Mouse (Mus musculus) neural tube, embryonic 11.5 days (tissue): ENCODE measurements around the gene Pcdh17. TPM values are rescaled to one million over a fixed set of nuclear protein-coding genes. Genes with fewer than 3 reads are reported as not detected.

Source experiments
- ATAC-seq: fragments of 200-750 bp; cut with Nextera tagmentation; 2 replicates; pipeline ENCODE4 v1.8.0; 2017; ENCODE audit warnings: moderate number of reproducible peaks, mild to moderate bottlenecking, moderate TSS enrichment, moderate library complexity; ENCODE audit not compliant: insufficient read depth, low FRiP score, low TSS enrichment
- DNase-seq: peaks from one replicate; pipeline ENCODE4 v3.0.0-alpha.2; 2015; ENCODE audit warnings: low spot score
- H3K27ac ChIP-seq: fragments of 300-500 bp; sonication (generic); 2 replicates; pipeline ENCODE4 v1.5.1; 2014; ENCODE audit warnings: low read depth, mild to moderate bottlenecking, low read length
- H3K27me3 ChIP-seq: fragments of 300-500 bp; sonication (generic); 2 replicates; pipeline ENCODE4 v1.6.1; 2014; ENCODE audit warnings: mild to moderate bottlenecking, low read length, mixed read lengths; ENCODE audit not compliant: control insufficient read depth, insufficient read depth
- H3K36me3 ChIP-seq: fragments of 300-500 bp; sonication (generic); 2 replicates; pipeline ENCODE4 v1.6.1; 2014; ENCODE audit warnings: mild to moderate bottlenecking, low read length, moderate library complexity, mixed read lengths; ENCODE audit not compliant: control insufficient read depth, insufficient read depth
- H3K4me1 ChIP-seq: fragments of 300-500 bp; sonication (generic); 2 replicates; pipeline ENCODE4 v1.6.1; 2014; ENCODE audit warnings: low read length, mixed read lengths; ENCODE audit not compliant: control insufficient read depth, insufficient read depth
- H3K4me2 ChIP-seq: fragments of 300-500 bp; sonication (generic); 2 replicates; pipeline ENCODE4 v1.6.1; 2014; ENCODE audit warnings: low read depth, mild to moderate bottlenecking, moderate library complexity
- H3K4me3 ChIP-seq: fragments of 300-500 bp; sonication (generic); 2 replicates; pipeline ENCODE4 v1.5.1; 2014; ENCODE audit warnings: low read depth, low read length
- H3K9ac ChIP-seq: fragments of 300-500 bp; sonication (generic); 2 replicates; pipeline ENCODE4 v1.6.1; 2014; ENCODE audit warnings: mild to moderate bottlenecking, low read length
- H3K9me3 ChIP-seq: fragments of 300-500 bp; sonication (generic); 2 replicates; pipeline ENCODE4 v1.6.1; 2016; ENCODE audit warnings: low read length; ENCODE audit not compliant: control insufficient read depth
- WGBS: fragments of 180-500 bp; shearing (Covaris S2); extraction: QIAGEN DNeasy Blood & Tissue Kit; methylation state at CpG from one replicate; pipeline ENCODE4 v1.1.7; 2014; 5-methylcytosine and 5-hydroxymethylcytosine counted together
- polyA plus RNA-seq: library from polyadenylated mRNA; unstranded; fragments of >200 nt; fragmentation: Nextera tagmentation; extraction: Ambion mirVana; gene quantifications from 2 replicates; pipeline ENCODE4 v1.2.1, GENCODE M21; 2014

Gene Pcdh17
- polyA plus RNA-seq, 1 experiment from 2014 or later, result 8.7 TPM

DNA sequence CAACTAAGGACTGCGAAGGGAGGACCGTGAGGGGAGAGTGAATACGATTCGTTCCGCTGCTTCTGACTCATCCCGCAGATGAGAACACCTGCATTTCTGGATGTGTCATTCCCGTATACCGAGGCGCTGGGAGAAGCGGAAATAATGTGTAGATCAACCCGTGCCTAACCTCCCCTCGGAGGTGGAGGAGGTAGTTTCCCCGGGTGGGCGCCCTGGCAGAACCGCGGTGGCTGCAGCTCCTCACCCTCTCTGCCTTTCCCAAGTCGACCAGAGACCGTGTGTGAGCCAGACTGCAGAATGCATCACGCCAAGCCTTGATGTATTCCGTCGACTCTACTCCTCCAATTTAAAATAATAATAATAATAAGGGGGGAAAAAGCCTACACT, 906 bp downstream of the Pcdh17 start:
- peak overlapping the region; percentile 93 for H3K4me2 ChIP-seq
- peaks cover 3% of the 10 kb centered on the region; the same call in 1 of the 2 replicates for H3K4me1 ChIP-seq
- no peaks in the 10 kb centered on the region for H3K36me3 ChIP-seq
- peak overlapping the region; percentile 57 for H3K4me3 ChIP-seq
- peak overlapping the region; percentile 33; the same call in 1 of the 2 replicates for H3K9ac ChIP-seq
- H3K27ac ChIP-seq, result no peak overlapping the region
- DNase-seq, result peak; percentile 49
- no peak for ATAC-seq
- H3K9me3 ChIP-seq, result no peaks in the 10 kb centered on the region
- peaks cover 29% of the 10 kb centered on the region for H3K27me3 ChIP-seq
- under 1% methylated on average over 21 of the region's 21 CpGs for WGBS

DNA sequence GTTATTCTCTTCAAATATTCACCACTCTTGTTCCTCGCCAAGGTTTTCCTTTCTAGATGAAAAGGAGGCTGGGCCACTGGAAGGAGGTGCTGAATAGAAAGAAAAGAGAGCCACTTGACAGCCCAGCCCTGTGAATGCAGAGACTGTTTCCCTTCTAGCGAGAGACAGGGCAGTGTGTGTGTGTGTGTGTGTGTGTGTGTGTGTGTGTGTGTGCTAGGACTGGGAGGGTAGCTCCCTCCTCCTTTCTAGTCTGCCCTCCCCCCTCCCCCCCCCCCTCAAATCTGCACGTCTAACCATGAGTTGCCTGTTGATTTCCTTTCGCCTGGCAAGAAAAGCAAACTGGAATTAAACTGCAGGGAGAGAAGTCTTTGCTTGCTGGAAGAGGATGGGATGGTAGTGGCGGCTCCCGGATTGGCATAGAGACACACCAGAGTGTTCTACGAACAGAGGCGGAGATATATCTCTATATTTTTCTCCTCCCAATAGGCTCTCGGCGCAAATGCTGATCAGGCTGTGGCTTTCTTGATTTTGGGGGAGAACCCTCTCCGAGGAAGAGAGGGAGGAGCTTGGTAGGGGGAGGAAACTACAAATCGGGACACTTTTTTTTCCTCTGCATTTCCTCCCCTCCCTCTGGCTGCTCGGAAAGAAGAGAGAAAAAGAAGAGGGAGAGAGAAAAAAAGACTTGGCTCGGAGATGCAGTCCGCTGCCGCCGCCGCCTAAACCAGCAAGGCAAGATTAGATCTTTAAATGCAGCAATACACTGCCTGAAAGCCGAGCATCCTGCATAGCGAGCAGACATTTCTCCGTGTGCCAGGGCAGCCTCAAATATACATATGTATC, 1.5 kb downstream of the Pcdh17 start:
- H3K27me3 ChIP-seq, result peaks cover 29% of the 10 kb centered on the region
- H3K4me1 ChIP-seq, result peaks cover 3% of the 10 kb centered on the region; the same call in 1 of the 2 replicates
- peak overlapping the region; percentile 57 for H3K4me3 ChIP-seq
- DNase-seq, result peak; percentile 47
- no peaks in the 10 kb centered on the region for H3K9me3 ChIP-seq
- no peaks in the 10 kb centered on the region for H3K36me3 ChIP-seq
- peak overlapping the region; percentile 93 for H3K4me2 ChIP-seq
- H3K9ac ChIP-seq, result peak overlapping the region; percentile 33; the same call in 1 of the 2 replicates
- under 1% methylated on average over 19 of the region's 21 CpGs for WGBS
- ATAC-seq, result no peak
- H3K27ac ChIP-seq, result no peak overlapping the region

DNA sequence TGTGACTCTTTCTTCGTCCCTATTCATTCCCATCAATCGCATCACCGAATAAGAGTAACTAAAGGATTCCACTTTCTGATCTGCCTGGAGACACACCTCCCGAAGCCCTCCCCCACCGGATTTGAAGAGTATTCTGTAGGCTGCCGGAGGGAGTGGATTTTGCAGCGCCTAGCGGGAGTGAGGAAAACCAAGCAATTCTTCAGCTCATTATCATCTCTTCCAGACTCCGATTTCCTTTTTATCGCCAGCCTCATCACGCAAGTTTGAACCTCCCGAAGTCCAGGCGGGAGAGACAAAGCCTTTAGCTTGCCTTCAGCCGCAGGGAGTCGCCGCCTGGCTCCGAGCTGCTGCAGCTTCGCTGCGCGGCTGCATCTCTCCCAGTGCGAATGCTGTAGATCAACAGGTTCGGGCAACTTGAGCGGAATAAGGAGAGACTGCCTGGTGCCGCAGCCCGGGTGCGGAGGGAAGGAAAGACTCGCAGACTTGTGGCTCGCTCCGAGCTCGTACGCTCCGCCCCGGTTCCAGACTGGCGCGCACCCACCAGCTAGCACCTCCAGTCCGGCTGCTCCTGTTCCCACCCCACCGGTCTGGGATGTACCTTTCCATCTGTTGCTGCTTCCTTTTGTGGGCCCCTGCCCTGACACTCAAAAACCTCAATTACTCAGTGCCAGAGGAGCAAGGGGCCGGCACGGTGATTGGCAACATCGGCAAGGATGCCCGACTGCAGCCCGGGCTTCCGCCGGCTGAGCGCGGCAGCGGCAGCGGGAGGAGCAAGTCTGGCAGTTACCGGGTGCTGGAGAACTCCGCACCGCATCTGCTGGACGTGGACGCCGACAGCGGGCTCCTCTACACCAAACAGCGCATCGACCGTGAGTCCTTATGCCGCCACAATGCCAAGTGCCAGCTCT, 2.4 kb downstream of the Pcdh17 start:
- ATAC-seq, result 0 out of 2 replicates have a peak, but pooled peaks have one; percentile 0
- H3K36me3 ChIP-seq, result no peaks in the 10 kb centered on the region
- H3K4me2 ChIP-seq, result peak overlapping the region; percentile 93
- H3K27ac ChIP-seq, result no peak overlapping the region
- H3K9me3 ChIP-seq, result no peaks in the 10 kb centered on the region
- peaks cover 3% of the 10 kb centered on the region; the same call in 1 of the 2 replicates for H3K4me1 ChIP-seq
- peak; percentile 70 for DNase-seq
- H3K27me3 ChIP-seq, result peaks cover 29% of the 10 kb centered on the region
- H3K4me3 ChIP-seq, result peak overlapping the region; percentile 57
- WGBS, result under 1% methylated on average over 59 of the region's 59 CpGs
- peak overlapping the region; percentile 47 for H3K9ac ChIP-seq

DNA sequence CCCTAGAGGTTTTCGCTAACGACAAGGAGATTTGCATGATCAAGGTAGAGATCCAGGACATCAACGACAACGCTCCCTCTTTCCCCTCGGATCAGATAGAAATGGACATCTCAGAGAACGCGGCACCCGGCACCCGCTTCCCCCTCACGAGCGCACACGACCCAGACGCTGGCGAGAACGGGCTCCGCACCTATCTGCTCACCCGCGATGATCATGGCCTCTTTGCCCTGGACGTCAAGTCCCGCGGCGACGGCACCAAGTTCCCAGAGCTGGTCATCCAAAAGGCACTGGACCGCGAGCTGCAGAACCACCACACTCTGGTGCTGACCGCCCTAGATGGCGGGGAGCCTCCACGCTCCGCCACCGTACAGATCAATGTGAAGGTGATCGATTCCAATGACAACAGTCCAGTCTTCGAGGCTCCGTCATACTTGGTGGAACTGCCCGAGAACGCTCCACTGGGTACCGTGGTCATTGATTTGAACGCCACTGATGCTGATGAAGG, 3.1 kb downstream of the Pcdh17 start:
- Histone ChIP-seq H3K27me3 (peaks cover 29% of the 10 kb centered on the region), H3K9me3 (no peaks in the 10 kb centered on the region), H3K36me3 (no peaks in the 10 kb centered on the region), H3K4me1 (peaks cover 3% of the 10 kb centered on the region; the same call in 1 of the 2 replicates), H3K4me2 (peak overlapping the region; percentile 93), H3K9ac (peak overlapping the region; percentile 47), H3K4me3 (peak overlapping the region; percentile 57), H3K27ac (no peak overlapping the region)
- 5% methylated on average over 37 of the region's 37 CpGs for WGBS
- no peak for DNase-seq
- ATAC-seq, result no peak

DNA sequence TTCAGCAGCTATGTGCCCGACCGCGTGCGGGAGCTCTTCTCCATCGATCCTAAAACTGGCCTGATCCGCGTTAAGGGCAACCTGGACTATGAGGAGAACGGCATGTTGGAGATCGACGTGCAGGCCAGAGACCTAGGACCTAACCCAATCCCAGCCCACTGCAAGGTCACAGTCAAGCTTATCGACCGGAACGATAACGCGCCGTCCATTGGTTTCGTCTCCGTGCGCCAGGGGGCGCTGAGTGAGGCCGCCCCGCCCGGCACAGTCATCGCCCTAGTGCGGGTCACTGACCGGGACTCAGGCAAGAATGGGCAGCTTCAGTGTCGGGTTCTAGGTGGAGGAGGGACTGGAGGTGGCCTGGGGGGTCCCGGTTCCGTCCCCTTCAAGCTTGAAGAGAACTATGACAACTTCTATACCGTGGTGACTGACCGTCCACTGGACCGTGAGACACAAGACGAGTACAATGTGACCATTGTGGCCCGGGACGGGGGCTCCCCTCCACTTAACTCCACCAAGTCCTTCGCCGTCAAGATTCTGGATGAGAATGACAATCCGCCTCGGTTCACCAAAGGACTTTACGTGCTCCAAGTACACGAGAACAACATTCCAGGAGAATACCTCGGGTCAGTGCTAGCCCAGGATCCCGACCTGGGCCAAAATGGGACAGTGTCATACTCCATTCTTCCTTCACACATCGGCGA, 3.7 kb downstream of the Pcdh17 start:
- peak overlapping the region; percentile 93 for H3K4me2 ChIP-seq
- WGBS, result 8% methylated on average over 45 of the region's 45 CpGs
- H3K4me1 ChIP-seq, result peaks cover 3% of the 10 kb centered on the region; the same call in 1 of the 2 replicates
- no peaks in the 10 kb centered on the region for H3K36me3 ChIP-seq
- H3K27ac ChIP-seq, result no peak overlapping the region
- H3K4me3 ChIP-seq, result peak overlapping the region; percentile 57
- peaks cover 29% of the 10 kb centered on the region for H3K27me3 ChIP-seq
- no peaks in the 10 kb centered on the region for H3K9me3 ChIP-seq
- no peak for ATAC-seq
- H3K9ac ChIP-seq, result no peak overlapping the region
- peak; percentile 74 for DNase-seq

DNA sequence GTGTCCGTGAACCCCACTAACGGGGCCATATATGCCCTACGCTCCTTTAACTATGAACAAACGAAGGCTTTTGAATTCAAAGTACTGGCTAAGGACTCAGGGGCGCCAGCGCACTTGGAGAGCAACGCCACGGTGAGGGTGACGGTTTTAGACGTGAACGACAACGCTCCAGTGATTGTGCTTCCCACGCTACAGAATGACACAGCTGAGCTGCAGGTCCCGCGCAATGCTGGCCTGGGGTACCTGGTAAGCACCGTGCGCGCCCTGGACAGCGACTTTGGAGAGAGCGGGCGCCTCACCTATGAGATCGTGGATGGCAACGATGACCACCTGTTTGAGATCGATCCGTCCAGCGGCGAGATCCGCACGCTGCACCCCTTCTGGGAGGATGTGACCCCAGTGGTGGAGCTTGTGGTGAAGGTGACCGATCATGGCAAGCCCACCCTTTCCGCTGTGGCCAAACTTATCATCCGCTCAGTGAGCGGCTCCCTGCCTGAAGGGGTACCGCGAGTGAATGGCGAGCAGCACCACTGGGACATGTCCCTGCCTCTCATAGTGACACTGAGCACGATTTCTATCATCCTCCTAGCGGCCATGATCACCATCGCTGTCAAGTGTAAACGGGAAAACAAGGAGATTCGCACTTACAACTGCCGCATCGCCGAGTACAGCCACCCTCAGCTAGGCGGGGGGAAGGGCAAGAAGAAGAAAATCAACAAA, 4.5 kb downstream of the Pcdh17 start:
- Histone ChIP-seq H3K27me3 (peaks cover 29% of the 10 kb centered on the region), H3K36me3 (no peaks in the 10 kb centered on the region), H3K9me3 (no peaks in the 10 kb centered on the region), H3K9ac (no peak overlapping the region), H3K4me1 (peaks cover 3% of the 10 kb centered on the region; the same call in 1 of the 2 replicates), H3K4me3 (peak overlapping the region; percentile 57), H3K27ac (no peak overlapping the region), H3K4me2 (peak overlapping the region; percentile 93)
- ATAC-seq (no peak), DNase-seq (peak; percentile 42)
- 6% methylated on average over 45 of the region's 45 CpGs for WGBS

DNA sequence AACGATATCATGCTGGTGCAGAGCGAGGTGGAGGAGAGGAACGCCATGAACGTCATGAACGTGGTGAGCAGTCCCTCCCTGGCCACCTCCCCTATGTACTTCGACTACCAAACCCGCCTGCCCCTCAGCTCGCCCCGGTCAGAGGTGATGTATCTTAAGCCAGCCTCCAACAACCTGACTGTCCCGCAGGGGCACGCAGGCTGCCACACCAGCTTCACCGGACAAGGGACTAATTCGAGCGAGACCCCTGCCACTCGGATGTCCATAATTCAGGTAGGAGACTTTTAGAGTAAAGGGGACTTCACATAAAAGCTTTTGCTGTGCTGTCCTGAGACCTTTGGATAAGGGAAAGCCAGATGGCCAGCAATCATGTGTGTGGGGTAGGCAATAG, 5.0 kb downstream of the Pcdh17 start:
- peaks cover 3% of the 10 kb centered on the region; the same call in 1 of the 2 replicates for H3K4me1 ChIP-seq
- H3K9me3 ChIP-seq, result no peaks in the 10 kb centered on the region
- no peak overlapping the region for H3K27ac ChIP-seq
- H3K27me3 ChIP-seq, result peaks cover 29% of the 10 kb centered on the region
- H3K4me2 ChIP-seq, result peak overlapping the region; percentile 93
- no peak overlapping the region for H3K9ac ChIP-seq
- WGBS, result under 1% methylated on average over 15 of the region's 15 CpGs
- H3K4me3 ChIP-seq, result peak overlapping the region; percentile 57
- ATAC-seq (no peak), DNase-seq (no peak)
- H3K36me3 ChIP-seq, result no peaks in the 10 kb centered on the region
